Mouse (Mus musculus) kidney, postnatal 25 days (tissue): ENCODE measurements around the gene Tmem38a.

Source experiments
- DNase-seq, 2 experiments: peaks; one replicate each; pipeline ENCODE4 v3.0.0; 2021; ENCODE audit warnings: mixed read lengths in 2 of 2

The Tmem38a gene

DNA sequence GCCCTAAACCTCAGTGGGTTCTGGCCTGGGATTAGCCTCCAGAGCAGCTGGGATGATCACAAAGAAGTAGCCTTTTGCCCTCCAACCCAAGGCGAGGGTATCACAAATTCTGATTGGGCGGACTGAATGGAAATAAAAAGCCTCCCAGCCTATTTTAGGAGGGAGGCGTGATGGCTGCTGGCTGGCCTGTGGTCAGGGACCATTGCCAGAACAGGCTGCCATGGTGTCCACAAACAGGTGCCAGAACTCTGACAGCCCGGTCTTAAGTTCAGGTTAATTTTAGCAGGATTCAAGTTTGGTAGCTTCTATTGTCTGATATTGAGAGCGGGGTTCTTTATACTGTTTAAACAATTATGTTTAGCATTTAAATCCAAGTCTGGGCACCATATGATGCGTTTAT, 16.0 kb downstream of the Tmem38a start:
- no peak for DNase-seq

DNA sequence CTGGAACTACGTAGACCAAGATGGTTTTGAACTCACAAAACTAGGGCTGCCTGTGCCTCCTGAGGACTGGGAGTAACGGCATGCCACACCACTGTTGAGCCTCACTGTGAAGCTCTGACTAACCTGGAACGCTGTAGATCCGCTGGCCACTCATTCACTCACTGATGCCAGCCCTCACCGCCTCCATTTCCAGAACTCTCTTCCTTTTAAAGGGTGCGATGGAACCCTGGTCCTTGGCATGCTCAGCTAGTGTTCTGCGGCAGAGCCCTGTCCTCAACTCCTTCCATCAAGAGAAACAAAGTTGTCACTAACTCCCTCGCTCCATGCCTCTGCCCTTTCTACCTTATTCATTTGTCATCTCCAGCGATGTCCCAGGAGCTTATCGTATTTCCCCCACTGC, 17.0 kb downstream of the Tmem38a start:
- no peak for DNase-seq

DNA sequence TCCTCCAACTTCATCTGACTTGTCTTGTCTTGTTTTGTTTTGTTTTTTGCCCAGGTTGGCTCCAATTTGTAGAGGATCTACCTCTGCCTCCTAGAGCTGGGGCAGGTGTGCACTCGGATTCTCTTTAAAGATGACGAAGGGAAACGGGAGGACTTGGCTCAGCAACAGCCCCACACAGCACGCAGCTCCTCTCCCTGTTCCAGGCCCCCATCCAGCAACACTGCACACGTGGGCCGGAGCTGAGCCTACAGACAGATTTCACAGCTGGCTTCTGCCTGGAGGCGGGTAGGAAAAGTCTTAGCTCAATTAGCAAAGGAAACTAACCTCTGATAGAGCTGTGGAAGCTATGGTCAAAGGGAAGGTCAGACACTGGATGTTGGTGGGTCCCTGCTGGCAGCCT, 17.4 kb downstream of the Tmem38a start:
- no peak for DNase-seq

DNA sequence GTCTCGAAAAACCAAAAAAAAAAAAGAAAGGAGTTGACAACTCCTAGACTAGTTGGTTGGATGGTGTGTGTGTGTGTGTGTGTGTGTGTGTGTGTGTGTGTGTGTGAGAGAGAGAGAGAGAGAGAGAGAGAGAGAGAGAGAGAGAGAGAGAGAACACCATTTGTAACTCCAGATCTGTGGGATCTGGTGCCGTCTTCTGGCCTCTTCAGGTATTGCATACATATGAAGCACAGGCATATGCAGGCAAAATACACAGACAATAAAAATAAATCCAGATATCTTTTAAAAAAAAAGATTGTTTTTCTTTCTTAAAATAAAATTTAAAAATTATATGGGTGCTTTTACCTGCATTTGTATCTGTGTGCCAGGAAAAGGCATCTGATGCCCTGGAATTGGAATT, 18.3 kb downstream of the Tmem38a start:
- peak in 1 of 2 experiments; percentile 63 for DNase-seq
